Mouse (Mus musculus) mammary gland, adult 2 months (tissue): ENCODE data around the gene Vmn1r225. TPM values are rescaled to one million over a fixed set of nuclear protein-coding genes. Genes with fewer than 3 reads are reported as not detected.

Experiments used
- polyA plus RNA-seq: library from polyadenylated mRNA; depleted of rRNA; stranded (reverse); fragments of >200 nt; gene quantifications from 2 replicates; pipeline ENCODE4 v1.2.3, GENCODE M21; 2012; ENCODE audit warnings: low replicate concordance; rRNA removed

Gene Vmn1r225
- not detected in 2 replicates for polyA plus RNA-seq

DNA sequence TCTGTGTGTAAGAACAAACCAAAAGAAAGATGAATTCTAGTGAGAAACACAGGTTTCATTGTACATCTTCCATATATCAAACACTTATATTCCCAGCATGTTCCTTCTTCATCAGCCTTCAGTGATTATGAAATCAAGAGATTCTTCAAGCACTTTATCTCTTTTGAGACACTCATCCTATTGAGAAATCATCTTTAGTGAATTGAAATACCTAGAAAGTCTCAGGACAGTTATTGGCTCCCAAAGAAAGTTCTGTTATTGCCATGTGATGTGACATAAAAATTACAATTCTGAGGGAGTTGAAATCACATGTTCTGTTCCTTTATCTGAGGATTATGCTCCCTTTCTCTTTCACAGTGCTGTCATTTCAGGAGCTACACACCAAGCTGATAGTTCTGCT, at the start of gene Vmn1r225:
TSS of gene Vmn1r225 (plus strand) at position 301 of the 400 bp plus-strand sequence.

DNA sequence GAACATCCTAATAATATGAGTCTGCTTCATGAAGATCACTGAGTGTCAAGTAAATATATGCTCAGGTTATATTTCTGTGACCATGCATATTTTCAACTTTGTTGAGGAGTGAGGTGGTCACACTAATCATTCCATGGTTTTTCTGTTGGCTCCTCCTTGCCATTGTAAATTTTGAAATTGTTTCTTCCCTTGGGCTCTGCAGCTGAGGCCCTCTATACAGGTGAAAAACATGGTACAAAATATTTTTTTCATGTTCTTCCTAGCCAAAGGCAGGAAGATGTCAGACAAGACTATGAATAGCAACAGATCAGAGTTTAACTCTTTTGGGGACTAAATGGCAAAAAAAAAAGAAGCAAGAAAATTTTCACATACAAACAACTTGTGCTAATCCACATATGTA, 16.7 kb upstream of the Vmn1r225 start, which contains the start of gene Vmn2r108:
TSS of gene Vmn2r108 (minus strand) at position 101 of the 400 bp plus-strand sequence.

Other genes with a start within 250 kb of the Vmn1r225 start
- gene Vmn2r106, start 212.6 kb upstream of the Vmn1r225 start, polyA plus RNA-seq: not detected in 2 replicates
- not detected in 2 replicates for gene Vmn2r107, start 152.9 kb upstream of the Vmn1r225 start, polyA plus RNA-seq
- gene Vmn1r224, start 84.0 kb upstream of the Vmn1r225 start, polyA plus RNA-seq: not detected in 2 replicates
- gene Vmn2r108, start 16.8 kb upstream of the Vmn1r225 start, polyA plus RNA-seq: not detected in 2 replicates
- gene Vmn2r109, start 66.6 kb downstream of the Vmn1r225 start, polyA plus RNA-seq: not detected in 2 replicates
- not detected in 2 replicates for gene Vmn2r110, start 98.3 kb downstream of the Vmn1r225 start, polyA plus RNA-seq
- gene Fpr-rs3, start 126.7 kb downstream of the Vmn1r225 start, polyA plus RNA-seq: not detected in 2 replicates
- not detected in 2 replicates for gene Vmn1r226, start 184.7 kb downstream of the Vmn1r225 start, polyA plus RNA-seq
- not detected in 2 replicates for gene Vmn1r227, start 231.7 kb downstream of the Vmn1r225 start, polyA plus RNA-seq